Mouse (Mus musculus) stomach, postnatal 0 days (tissue): ENCODE measurements around the gene Gsg1. TPM values are rescaled to one million over a fixed set of nuclear protein-coding genes. Genes with fewer than 3 reads are reported as not detected.

ENCODE experiments used
- ATAC-seq: fragments of 200-750 bp; cut with Nextera tagmentation; 2 replicates; pipeline ENCODE4 v1.8.0; 2017; ENCODE audit not compliant: low FRiP score, low TSS enrichment
- DNase-seq: peaks from one replicate; pipeline ENCODE4 v3.0.0-alpha.2; 2016; ENCODE audit warnings: low spot score
- H3K27ac ChIP-seq: fragments of 300-500 bp; sonication (generic); replicated peaks from 2 replicates; pipeline ENCODE4 v1.5.1; 2014; ENCODE audit warnings: mild to moderate bottlenecking, control low read depth
- H3K27me3 ChIP-seq: fragments of 300-500 bp; sonication (generic); 2 replicates; pipeline ENCODE4 v1.6.1; 2014; ENCODE audit warnings: low read length; ENCODE audit not compliant: control insufficient read depth, insufficient read depth
- H3K36me3 ChIP-seq: fragments of 300-500 bp; sonication (generic); 2 replicates; pipeline ENCODE4 v1.6.1; 2014; ENCODE audit warnings: low read length, mixed read lengths; ENCODE audit not compliant: control insufficient read depth, insufficient read depth
- H3K4me1 ChIP-seq: fragments of 300-500 bp; sonication (generic); replicated peaks from 2 replicates; pipeline ENCODE4 v1.6.1; 2014; ENCODE audit warnings: antibody characterized with exemption; ENCODE audit not compliant: control insufficient read depth, insufficient read depth
- H3K4me2 ChIP-seq: fragments of 300-500 bp; sonication (generic); replicated peaks from 2 replicates; pipeline ENCODE4 v1.6.1; 2014; ENCODE audit warnings: low read depth, mild to moderate bottlenecking, control low read depth, moderate library complexity
- H3K4me3 ChIP-seq: fragments of 300-500 bp; sonication (generic); 2 replicates; pipeline ENCODE4 v1.5.1; 2014; ENCODE audit warnings: low read depth, low read length, control low read depth
- H3K9ac ChIP-seq: fragments of 300-500 bp; sonication (generic); 2 replicates; pipeline ENCODE4 v1.6.1; 2014; ENCODE audit warnings: mild to moderate bottlenecking, low read length, control low read depth, mixed read lengths
- H3K9me3 ChIP-seq: fragments of 300-500 bp; sonication (generic); 2 replicates; pipeline ENCODE4 v1.6.1; 2016; ENCODE audit warnings: low read length; ENCODE audit not compliant: control insufficient read depth
- CTCF ChIP-seq: IDR thresholded peaks from 2 replicates; pipeline ENCODE4 v1.5.1; 2016; ENCODE audit warnings: antibody characterized with exemption, low read depth, mild to moderate bottlenecking, moderate library complexity
- EP300 ChIP-seq: optimal IDR thresholded peaks from 2 replicates; pipeline ENCODE3; 2016; ENCODE audit warnings: antibody characterized with exemption
- WGBS: fragments of 180-500 bp; shearing (Covaris S2); extraction: QIAGEN DNeasy Blood & Tissue Kit; methylation state at CpG from one replicate; pipeline ENCODE4 v1.1.7; 2014; 5-methylcytosine and 5-hydroxymethylcytosine counted together
- polyA plus RNA-seq: library from polyadenylated mRNA; unstranded; fragments of >200 nt; fragmentation: Nextera tagmentation; extraction: Ambion mirVana; gene quantifications from 2 replicates; pipeline ENCODE4 v1.2.1, GENCODE M21; 2015

Gene Gsg1
- polyA plus RNA-seq, 1 experiment from 2014 or later: 0.50 TPM

DNA sequence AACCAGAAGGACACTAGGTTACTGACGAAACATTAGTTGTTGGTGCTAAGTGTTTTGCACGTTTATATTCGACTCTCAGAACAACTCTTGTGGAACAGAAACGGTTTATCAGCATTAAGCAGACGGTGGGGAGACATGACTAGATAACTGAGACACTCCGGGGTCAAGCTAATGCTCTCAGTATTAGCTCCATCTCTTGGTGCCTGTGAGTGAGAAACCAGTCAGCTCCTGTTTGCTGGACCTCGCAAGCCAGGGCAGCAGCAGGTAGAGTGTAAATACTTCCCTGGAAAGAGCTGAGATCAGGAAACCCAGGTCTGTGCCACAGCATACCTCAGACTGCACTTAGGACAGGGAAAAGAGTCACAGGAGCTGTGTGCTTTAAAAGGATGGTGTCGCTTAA is 57.4 kb downstream of the Gsg1 start:
- 69% methylated on average over 8 of the region's 8 CpGs for WGBS
- no peak overlapping the region for H3K27ac ChIP-seq

DNA sequence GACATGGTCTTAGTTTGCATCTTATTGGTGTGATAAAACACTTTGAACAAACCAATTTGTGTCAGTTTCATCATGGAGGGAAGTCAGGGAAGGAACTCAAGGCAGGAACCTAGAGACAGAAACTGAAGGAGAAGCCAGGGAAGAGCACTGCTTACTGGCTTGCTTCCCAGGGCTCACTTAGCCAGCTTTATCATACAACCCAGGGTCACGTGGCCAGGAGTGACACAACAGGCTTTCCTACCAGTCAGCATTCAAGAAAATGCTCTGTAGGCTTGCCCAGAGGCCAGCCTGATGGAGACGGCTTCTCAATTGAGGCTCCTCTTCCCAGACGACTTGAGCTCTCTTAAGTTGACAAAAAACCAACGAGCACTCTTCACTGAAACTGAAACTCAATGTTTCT is 59.2 kb downstream of the Gsg1 start:
- 72% methylated on average over 4 of the region's 4 CpGs for WGBS
- Histone ChIP-seq H3K9ac (no peak overlapping the region), H3K27me3 (no peaks in the 10 kb centered on the region), H3K36me3 (no peaks in the 10 kb centered on the region), H3K27ac (no peak overlapping the region), H3K4me3 (no peak overlapping the region), H3K9me3 (no peaks in the 10 kb centered on the region), H3K4me2 (no peak overlapping the region), H3K4me1 (0 out of 2 replicates have a peak, but pooled peaks cover under 1% of the 10 kb centered on the region)
- DNase-seq (no peak), ATAC-seq (no peak)
- no peak for TF ChIP-seq EP300

More for the DNA sequence above, 57.4 kb downstream of the Gsg1 start:
- Histone ChIP-seq H3K36me3 (no peaks in the 10 kb centered on the region), H3K4me3 (no peak overlapping the region), H3K9me3 (no peaks in the 10 kb centered on the region), H3K27me3 (no peaks in the 10 kb centered on the region), H3K4me1 (0 out of 2 replicates have a peak, but pooled peaks cover 2% of the 10 kb centered on the region), H3K4me2 (no peak overlapping the region), H3K9ac (no peak overlapping the region)
- no peak for TF ChIP-seq CTCF
- no peak for TF ChIP-seq EP300
- ATAC-seq: no peak
- DNase-seq: no peak

DNA sequence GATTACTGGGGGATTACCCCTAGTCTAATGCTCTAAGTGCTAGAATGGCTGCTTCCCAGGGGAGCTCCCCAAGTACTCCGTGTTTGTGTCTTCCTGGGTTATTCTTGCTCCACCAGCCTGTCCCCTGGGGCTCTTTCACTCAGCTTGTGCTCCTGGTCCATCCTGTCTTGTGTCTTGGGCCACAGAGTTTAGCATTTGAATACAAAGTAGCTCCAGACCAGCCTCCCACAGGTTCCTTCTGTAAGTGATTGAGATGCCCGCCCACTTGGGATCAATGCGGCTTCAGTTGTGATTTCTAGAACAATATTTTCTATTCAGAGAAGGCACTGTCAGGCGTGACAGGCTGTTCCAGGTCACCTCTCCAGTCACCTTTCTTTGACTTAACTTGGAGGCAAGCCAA is 60.4 kb downstream of the Gsg1 start:
- WGBS: 44% methylated on average over 4 of the region's 4 CpGs
- no peak overlapping the region for H3K4me2 ChIP-seq
- TF ChIP-seq EP300: no peak
- no peak for TF ChIP-seq CTCF
- no peaks in the 10 kb centered on the region for H3K9me3 ChIP-seq
- no peak for ATAC-seq
- no peak overlapping the region for H3K9ac ChIP-seq
- no peak overlapping the region for H3K4me3 ChIP-seq
- H3K27me3 ChIP-seq: no peaks in the 10 kb centered on the region
- no peaks in the 10 kb centered on the region for H3K36me3 ChIP-seq
- H3K4me1 ChIP-seq: no peaks in the 10 kb centered on the region
- DNase-seq: no peak
- no peak overlapping the region; the same call in 1 of the 2 replicates for H3K27ac ChIP-seq

DNA sequence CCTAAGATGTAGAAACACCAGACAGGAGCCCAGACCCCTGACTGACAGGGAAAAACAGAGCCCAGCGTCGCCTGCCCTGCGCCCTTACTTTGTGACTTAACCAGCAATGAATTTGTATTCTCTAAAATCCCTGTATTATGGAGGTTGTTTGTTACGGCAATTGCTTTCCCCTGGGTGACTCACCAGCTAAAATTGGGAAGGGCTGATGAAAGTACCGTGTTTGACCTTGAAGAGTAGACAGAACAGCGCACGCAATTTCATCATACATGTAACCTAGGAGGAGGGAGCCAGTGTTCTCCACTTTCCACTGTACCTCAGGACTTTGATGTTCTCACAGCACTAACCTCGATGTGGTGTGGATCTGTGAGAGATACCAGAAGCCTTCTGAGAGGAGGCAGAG is 61.2 kb downstream of the Gsg1 start:
- 69% methylated on average over 8 of the region's 8 CpGs for WGBS
- H3K36me3 ChIP-seq: no peaks in the 10 kb centered on the region
- H3K4me2 ChIP-seq: no peak overlapping the region
- no peak for DNase-seq
- H3K4me1 ChIP-seq: no peaks in the 10 kb centered on the region
- H3K27ac ChIP-seq: peak overlapping the region; percentile 69
- H3K9ac ChIP-seq: no peak overlapping the region
- no peak overlapping the region for H3K4me3 ChIP-seq
- H3K9me3 ChIP-seq: no peaks in the 10 kb centered on the region
- no peak for ATAC-seq
- no peaks in the 10 kb centered on the region for H3K27me3 ChIP-seq
- no peak for TF ChIP-seq EP300
- TF ChIP-seq CTCF: no peak

DNA sequence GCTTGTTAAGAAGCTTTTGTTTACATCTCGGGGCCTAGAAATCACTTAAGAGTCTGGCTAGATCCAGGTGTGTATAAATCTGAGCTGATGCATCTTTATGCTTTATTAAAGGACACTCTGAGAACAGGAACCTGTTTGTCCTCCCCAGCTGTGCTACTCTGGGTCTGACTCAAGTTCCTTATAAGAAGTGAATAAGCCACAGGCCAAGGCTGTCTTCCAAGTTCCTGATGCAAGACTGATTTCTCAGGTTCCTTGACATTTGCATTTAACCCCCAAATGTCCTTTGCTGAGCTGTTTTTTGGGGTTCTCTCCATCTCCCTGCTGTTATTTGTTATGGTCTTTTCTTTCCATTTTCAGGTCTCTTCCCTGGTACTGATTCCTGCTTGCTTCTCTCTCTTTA is 62.2 kb downstream of the Gsg1 start:
- Histone ChIP-seq H3K27me3 (no peaks in the 10 kb centered on the region), H3K4me2 (no peak overlapping the region), H3K27ac (peak overlapping the region; percentile 30; the same call in 1 of the 2 replicates), H3K4me1 (no peaks in the 10 kb centered on the region), H3K4me3 (no peak overlapping the region), H3K9me3 (no peaks in the 10 kb centered on the region), H3K9ac (no peak overlapping the region), H3K36me3 (no peaks in the 10 kb centered on the region)
- WGBS: 48% methylated on average over 1 of the region's 1 CpGs
- DNase-seq (no peak), ATAC-seq (no peak)
- no peak for TF ChIP-seq CTCF
- no peak for TF ChIP-seq EP300

DNA sequence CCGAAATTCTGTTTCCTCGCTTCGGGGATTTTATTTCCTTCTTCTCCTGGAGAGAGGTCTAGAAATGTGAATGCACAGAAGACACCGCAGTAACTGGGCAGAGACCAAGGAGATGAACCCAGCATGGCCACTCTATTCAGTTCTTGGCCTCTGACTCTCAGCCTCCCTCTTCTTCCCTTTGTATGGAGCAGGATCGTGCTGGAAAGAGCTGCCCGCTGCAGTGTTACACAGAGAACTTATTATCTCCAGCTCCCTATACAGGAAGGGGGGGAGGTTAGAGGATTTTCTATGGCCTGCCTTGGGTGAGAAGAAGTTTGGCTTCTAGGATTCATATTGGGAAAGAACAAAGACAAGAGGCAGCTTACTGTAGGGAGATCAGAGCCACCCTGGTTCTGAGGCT is 64.0 kb downstream of the Gsg1 start:
- no peak for TF ChIP-seq CTCF
- no peak for TF ChIP-seq EP300
- Histone ChIP-seq H3K9ac (no peak overlapping the region), H3K27ac (no peak overlapping the region), H3K4me1 (no peaks in the 10 kb centered on the region), H3K27me3 (no peaks in the 10 kb centered on the region), H3K36me3 (no peaks in the 10 kb centered on the region), H3K9me3 (no peaks in the 10 kb centered on the region), H3K4me3 (no peak overlapping the region), H3K4me2 (no peak overlapping the region)
- WGBS: 87% methylated on average over 5 of the region's 6 CpGs
- no peak for ATAC-seq
- no peak for DNase-seq
